Mouse (Mus musculus): ENCODE measurements around the gene Lims1. TPM values are rescaled to one million over a fixed set of nuclear protein-coding genes. Genes with fewer than 3 reads are reported as not detected.

The Lims1 gene
- polyA plus RNA-seq, 1 experiment from 2014 or later = 208 TPM

- Histone ChIP-seq H3K36me3 (ENCODE audit: insufficient read depth) (no peaks in the 10 kb centered on the region), H3K27ac (ENCODE audit: low read depth) (peak overlapping the region; percentile 76), H3K9me3 (ENCODE audit: low read depth, low read length) (no peaks in the 10 kb centered on the region), H3K4me1 (ENCODE audit: insufficient read depth) (peaks cover 17% of the 10 kb centered on the region), H3K9ac (no peak overlapping the region), H3K4me2 (peak overlapping the region; percentile 31; the same call in 1 of the 2 replicates), H3K4me3 (ENCODE audit: low read depth, low read length) (no peak overlapping the region), H3K27me3 (ENCODE audit: insufficient read depth, low read length) (no peaks in the 10 kb centered on the region)
- DNase-seq = peak; percentile 75
- no peak; the same call in 1 of the 2 replicates for TF ChIP-seq CTCF (IDR thresholded peaks at IDR 0.05; ENCODE audit: low read depth)
- WGBS = 19% methylated on average over 3 of the region's 3 CpGs
- peak; percentile 75 for ATAC-seq (ENCODE audit: insufficient read depth)
These were observed 59.4 kb downstream of the Lims1 start for GRCm38 (mm10) chr10:58382621-58383101.

GRCm38 (mm10) chr10:58383282-58383681, 60.0 kb downstream of the Lims1 start:
- TF ChIP-seq CTCF (IDR thresholded peaks at IDR 0.05; ENCODE audit: low read depth) = no peak
- Histone ChIP-seq H3K9ac (no peak overlapping the region), H3K36me3 (ENCODE audit: insufficient read depth) (no peaks in the 10 kb centered on the region), H3K4me3 (ENCODE audit: low read depth, low read length) (no peak overlapping the region), H3K27me3 (ENCODE audit: insufficient read depth, low read length) (no peaks in the 10 kb centered on the region), H3K4me2 (peak overlapping the region; percentile 31; the same call in 1 of the 2 replicates), H3K9me3 (ENCODE audit: low read depth, low read length) (no peaks in the 10 kb centered on the region), H3K27ac (ENCODE audit: low read depth) (peak overlapping the region; percentile 76), H3K4me1 (ENCODE audit: insufficient read depth) (peaks cover 17% of the 10 kb centered on the region)
- ATAC-seq (ENCODE audit: insufficient read depth) (peak; percentile 41; the same call in 1 of the 2 replicates), DNase-seq (peak; percentile 80)
- 14% methylated on average over 3 of the region's 3 CpGs for WGBS

GRCm38 (mm10) chr10:58383761-58384160, 60.5 kb downstream of the Lims1 start:
- no peak for TF ChIP-seq CTCF (IDR thresholded peaks at IDR 0.05; ENCODE audit: low read depth)

GRCm38 (mm10) chr10:58385629-58386028, 62.4 kb downstream of the Lims1 start:
- no peak for DNase-seq
- ATAC-seq (ENCODE audit: insufficient read depth) = no peak
- H3K36me3 ChIP-seq (ENCODE audit: insufficient read depth) = no peaks in the 10 kb centered on the region
- 85% methylated on average over 5 of the region's 5 CpGs for WGBS
- H3K27me3 ChIP-seq (ENCODE audit: insufficient read depth, low read length) = no peaks in the 10 kb centered on the region
- no peaks in the 10 kb centered on the region for H3K9me3 ChIP-seq (ENCODE audit: low read depth, low read length)
- peak overlapping the region; percentile 28; the same call in 1 of the 2 replicates for H3K27ac ChIP-seq (ENCODE audit: low read depth)
- no peak overlapping the region for H3K9ac ChIP-seq
- H3K4me3 ChIP-seq (ENCODE audit: low read depth, low read length) = no peak overlapping the region
- no peak overlapping the region for H3K4me2 ChIP-seq
- peaks cover 17% of the 10 kb centered on the region for H3K4me1 ChIP-seq (ENCODE audit: insufficient read depth)
- TF ChIP-seq CTCF (IDR thresholded peaks at IDR 0.05; ENCODE audit: low read depth) = no peak

More at GRCm38 (mm10) chr10:58383761-58384160, 60.5 kb downstream of the Lims1 start:
- Histone ChIP-seq H3K4me2 (no peak overlapping the region), H3K4me1 (ENCODE audit: insufficient read depth) (peaks cover 17% of the 10 kb centered on the region), H3K9me3 (ENCODE audit: low read depth, low read length) (no peaks in the 10 kb centered on the region), H3K36me3 (ENCODE audit: insufficient read depth) (no peaks in the 10 kb centered on the region), H3K4me3 (ENCODE audit: low read depth, low read length) (no peak overlapping the region), H3K27me3 (ENCODE audit: insufficient read depth, low read length) (no peaks in the 10 kb centered on the region), H3K9ac (no peak overlapping the region), H3K27ac (ENCODE audit: low read depth) (peak overlapping the region; percentile 76; the same call in 1 of the 2 replicates)
- DNase-seq = no peak
- 69% methylated on average over 2 of the region's 2 CpGs for WGBS
- no peak for ATAC-seq (ENCODE audit: insufficient read depth)

GRCm38 (mm10) chr10:58386997-58387396, 63.7 kb downstream of the Lims1 start:
- H3K36me3 ChIP-seq (ENCODE audit: insufficient read depth) = no peaks in the 10 kb centered on the region
- DNase-seq = peak; percentile 77
- H3K4me2 ChIP-seq = no peak overlapping the region
- H3K27me3 ChIP-seq (ENCODE audit: insufficient read depth, low read length) = no peaks in the 10 kb centered on the region
- ATAC-seq (ENCODE audit: insufficient read depth) = peak; percentile 71; the same call in 1 of the 2 replicates
- TF ChIP-seq CTCF (IDR thresholded peaks at IDR 0.05; ENCODE audit: low read depth) = no peak
- no peak overlapping the region for H3K9ac ChIP-seq
- no peak overlapping the region for H3K4me3 ChIP-seq (ENCODE audit: low read depth, low read length)
- WGBS = 63% methylated on average over 3 of the region's 3 CpGs
- H3K27ac ChIP-seq (ENCODE audit: low read depth) = peak overlapping the region; percentile 72
- peaks cover 15% of the 10 kb centered on the region for H3K4me1 ChIP-seq (ENCODE audit: insufficient read depth)
- no peaks in the 10 kb centered on the region for H3K9me3 ChIP-seq (ENCODE audit: low read depth, low read length)

- 84% methylated on average over 3 of the region's 3 CpGs for WGBS
- no peak for ATAC-seq (ENCODE audit: insufficient read depth)
- Histone ChIP-seq H3K4me2 (no peak overlapping the region), H3K27ac (ENCODE audit: low read depth) (no peak overlapping the region), H3K9ac (no peak overlapping the region), H3K36me3 (ENCODE audit: insufficient read depth) (no peaks in the 10 kb centered on the region), H3K9me3 (ENCODE audit: low read depth, low read length) (no peaks in the 10 kb centered on the region), H3K4me1 (ENCODE audit: insufficient read depth) (0 out of 2 replicates have a peak, but pooled peaks cover 12% of the 10 kb centered on the region), H3K27me3 (ENCODE audit: insufficient read depth, low read length) (no peaks in the 10 kb centered on the region), H3K4me3 (ENCODE audit: low read depth, low read length) (no peak overlapping the region)
- DNase-seq = no peak
- peak; percentile 28 for TF ChIP-seq CTCF (IDR thresholded peaks at IDR 0.05; ENCODE audit: low read depth)
These were observed 65.4 kb downstream of the Lims1 start for GRCm38 (mm10) chr10:58388648-58389047.

- ATAC-seq (ENCODE audit: insufficient read depth) (no peak), DNase-seq (no peak)
- H3K9ac ChIP-seq = no peak overlapping the region
- no peak overlapping the region for H3K4me2 ChIP-seq
- no peak for TF ChIP-seq CTCF (IDR thresholded peaks at IDR 0.05; ENCODE audit: low read depth)
- no peak overlapping the region for H3K4me3 ChIP-seq (ENCODE audit: low read depth, low read length)
- no peaks in the 10 kb centered on the region for H3K36me3 ChIP-seq (ENCODE audit: insufficient read depth)
- whole genome bisulfite sequencing = 60% methylated on average over 3 of the region's 3 CpGs
- H3K27ac ChIP-seq (ENCODE audit: low read depth) = no peak overlapping the region
- H3K4me1 ChIP-seq (ENCODE audit: insufficient read depth) = 0 out of 2 replicates have a peak, but pooled peaks cover 14% of the 10 kb centered on the region
- H3K27me3 ChIP-seq (ENCODE audit: insufficient read depth, low read length) = no peaks in the 10 kb centered on the region
- no peaks in the 10 kb centered on the region for H3K9me3 ChIP-seq (ENCODE audit: low read depth, low read length)
These were observed 65.9 kb downstream of the Lims1 start for GRCm38 (mm10) chr10:58389151-58389550.
